Mouse (Mus musculus) midbrain, embryonic 14.5 days (tissue): ENCODE data around the gene Fkbp14. TPM values are rescaled to one million over a fixed set of nuclear protein-coding genes. Genes with fewer than 3 reads are reported as not detected.
A peak's percentile ranks its signal among the peaks of the same experiment; 100 is the strongest.

Experiments used
- ATAC-seq: fragments of 200-750 bp; cut with Nextera tagmentation; 2 replicates; pipeline ENCODE4 v1.8.0; 2017; ENCODE audit warnings: moderate number of reproducible peaks, moderate library complexity; ENCODE audit not compliant: low FRiP score, low TSS enrichment
- DNase-seq: peaks from one replicate; pipeline ENCODE4 v3.0.0-alpha.2; 2015
- H3K27ac ChIP-seq: fragments of 300-500 bp; sonication (generic); replicated peaks from 2 replicates; pipeline ENCODE4 v1.5.1; 2014; ENCODE audit warnings: mild to moderate bottlenecking, low read depth, low read length, moderate library complexity
- H3K27me3 ChIP-seq: fragments of 300-500 bp; sonication (generic); 2 replicates; pipeline ENCODE4 v1.6.1; 2014; ENCODE audit warnings: low read length, control low read depth, mixed read lengths; ENCODE audit not compliant: control insufficient read depth, insufficient read depth
- H3K36me3 ChIP-seq: fragments of 300-500 bp; sonication (generic); 2 replicates; pipeline ENCODE4 v1.6.1; 2014; ENCODE audit warnings: low read length, control low read depth; ENCODE audit not compliant: control insufficient read depth, insufficient read depth
- H3K4me1 ChIP-seq: fragments of 300-500 bp; sonication (generic); 2 replicates; pipeline ENCODE4 v1.6.1; 2014; ENCODE audit warnings: mild to moderate bottlenecking, antibody characterized with exemption, low read length, control low read depth; ENCODE audit not compliant: control insufficient read depth, insufficient read depth
- H3K4me2 ChIP-seq: fragments of 300-500 bp; sonication (generic); 2 replicates; pipeline ENCODE4 v1.6.1; 2014; ENCODE audit warnings: mild to moderate bottlenecking, low read length, moderate library complexity
- H3K4me3 ChIP-seq: fragments of 300-500 bp; sonication (generic); replicated peaks from 2 replicates; pipeline ENCODE4 v1.5.1; 2014; ENCODE audit warnings: low read depth, low read length
- H3K9ac ChIP-seq: fragments of 300-500 bp; sonication (generic); replicated peaks from 2 replicates; pipeline ENCODE4 v1.6.1; 2014; ENCODE audit warnings: mild to moderate bottlenecking, low read length, moderate library complexity
- H3K9me3 ChIP-seq: fragments of 300-500 bp; sonication (generic); 2 replicates; pipeline ENCODE4 v1.6.1; 2016; ENCODE audit warnings: low read length, control low read depth, mixed read lengths; ENCODE audit not compliant: control insufficient read depth
- WGBS: fragments of 180-500 bp; shearing (Covaris S2); extraction: QIAGEN DNeasy Blood & Tissue Kit; methylation state at CpG from one replicate; pipeline ENCODE4 v1.1.7; 2014; 5-methylcytosine and 5-hydroxymethylcytosine counted together
- polyA plus RNA-seq: library from polyadenylated mRNA; unstranded; fragments of >200 nt; fragmentation: Nextera tagmentation; extraction: Ambion mirVana; gene quantifications from 2 replicates; pipeline ENCODE4 v1.2.1, GENCODE M21; 2014

The Fkbp14 gene
- polyA plus RNA-seq, 1 experiment from 2014 or later = 8.1 TPM

DNA sequence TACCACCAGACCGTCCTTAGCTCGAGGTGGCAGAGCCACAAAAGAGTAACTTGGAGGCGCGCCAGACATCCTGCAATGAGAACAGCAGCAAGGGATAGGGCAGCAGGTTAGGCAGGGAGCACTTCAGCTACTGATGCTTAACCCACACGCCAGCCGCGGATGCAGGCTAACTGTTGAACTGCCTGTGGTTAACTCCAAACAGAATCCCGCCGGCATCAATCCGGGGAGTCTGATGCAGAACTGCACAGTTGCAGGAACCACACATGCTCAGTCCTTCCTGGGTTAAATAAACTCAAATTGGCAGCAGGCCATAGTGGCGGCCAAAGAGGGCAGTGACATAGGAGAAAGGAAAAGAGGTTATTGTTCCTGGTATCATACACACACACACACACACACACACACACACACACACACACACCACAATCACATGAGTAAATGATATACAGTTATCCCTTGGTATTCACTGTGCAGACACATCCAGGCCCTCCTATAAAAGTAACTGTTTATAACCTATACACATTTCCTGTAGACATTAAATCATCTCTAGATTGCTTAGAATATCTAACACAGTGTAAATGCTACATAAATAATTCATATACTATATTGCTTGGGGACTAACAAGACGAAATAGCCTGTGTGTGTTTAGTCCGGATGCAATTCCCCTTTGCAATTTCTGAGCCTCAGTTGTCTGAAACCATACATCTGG is 48.6 kb downstream of the Fkbp14 start:
- Histone ChIP-seq H3K4me1 (peaks cover 35% of the 10 kb centered on the region), H3K4me2 (no peak overlapping the region), H3K36me3 (peaks cover 11% of the 10 kb centered on the region), H3K9me3 (no peaks in the 10 kb centered on the region), H3K27ac (peak overlapping the region; percentile 49; the same call in 1 of the 2 replicates), H3K4me3 (no peak overlapping the region), H3K27me3 (no peaks in the 10 kb centered on the region), H3K9ac (no peak overlapping the region)
- DNase-seq (peak; percentile 53), ATAC-seq (peak; percentile 12; the same call in 1 of the 2 replicates)
- WGBS = 62% methylated on average over 13 of the region's 13 CpGs

- H3K9me3 ChIP-seq = no peaks in the 10 kb centered on the region
- no peaks in the 10 kb centered on the region for H3K27me3 ChIP-seq
- H3K4me2 ChIP-seq = no peak overlapping the region
- H3K9ac ChIP-seq = no peak overlapping the region
- no peak for DNase-seq
- H3K36me3 ChIP-seq = peaks cover 14% of the 10 kb centered on the region
- 87% methylated on average over 2 of the region's 2 CpGs for WGBS
- H3K27ac ChIP-seq = no peak overlapping the region
- no peak for ATAC-seq
- H3K4me3 ChIP-seq = no peak overlapping the region
- peaks cover 28% of the 10 kb centered on the region for H3K4me1 ChIP-seq
Observed at GRCm38 (mm10) chr6:54543646-54544045, 53.5 kb downstream of the Fkbp14 start.

DNA sequence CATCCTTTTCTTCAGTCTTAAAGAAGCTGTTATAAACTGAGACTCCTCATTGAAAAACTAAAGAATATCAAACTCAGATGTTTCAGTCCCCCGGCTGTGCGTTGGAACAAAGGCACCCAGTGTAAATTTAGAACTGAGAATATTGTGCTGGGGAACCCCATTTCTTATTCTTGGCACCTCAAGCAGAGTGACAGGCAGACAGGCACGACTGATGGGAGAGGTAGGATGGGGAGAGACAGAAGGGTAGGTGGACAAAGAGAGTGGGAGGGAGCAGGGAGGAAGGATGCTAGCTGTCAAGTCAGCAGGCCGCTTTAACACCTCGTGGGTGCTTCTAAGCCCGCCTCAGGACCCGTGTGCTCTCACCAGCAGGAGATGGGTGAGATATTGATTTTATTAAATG is 54.3 kb downstream of the Fkbp14 start:
- Histone ChIP-seq H3K9me3 (no peaks in the 10 kb centered on the region), H3K9ac (no peak overlapping the region), H3K27me3 (no peaks in the 10 kb centered on the region), H3K36me3 (peaks cover 14% of the 10 kb centered on the region), H3K4me2 (no peak overlapping the region), H3K27ac (no peak overlapping the region), H3K4me3 (no peak overlapping the region), H3K4me1 (peaks cover 23% of the 10 kb centered on the region)
- DNase-seq (no peak), ATAC-seq (no peak)
- 74% methylated on average over 7 of the region's 7 CpGs for WGBS

DNA sequence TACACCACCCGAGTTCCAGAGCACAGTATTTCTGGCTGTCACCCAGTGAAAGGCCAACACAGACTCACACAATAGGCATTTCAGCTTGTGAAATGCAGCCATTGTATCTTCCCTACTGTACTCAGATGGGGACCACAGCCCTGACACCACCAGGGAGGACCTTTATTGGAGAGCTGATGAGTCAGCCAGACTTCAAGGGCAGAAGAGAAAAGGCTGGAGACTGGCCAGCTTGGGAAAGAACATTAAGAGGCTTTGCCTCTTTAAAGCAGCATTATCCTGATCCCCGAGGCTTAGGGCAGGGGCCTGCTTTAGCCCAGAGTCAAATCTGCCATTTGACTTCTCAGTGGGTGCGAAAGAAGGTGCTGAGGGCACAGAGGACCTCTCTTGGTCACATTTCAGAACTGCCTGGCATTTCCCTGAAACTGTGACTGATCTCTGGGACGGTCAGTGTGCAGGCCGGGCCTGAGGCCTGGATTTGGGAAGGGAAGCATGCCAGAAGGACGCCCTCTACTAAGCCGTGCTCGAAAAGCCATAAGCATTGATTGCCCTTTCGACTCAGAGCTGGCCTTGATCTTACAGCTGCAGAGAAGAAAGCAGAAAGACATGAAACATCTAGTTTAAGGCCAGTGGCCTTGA is 56.7 kb downstream of the Fkbp14 start:
- peaks cover 13% of the 10 kb centered on the region for H3K36me3 ChIP-seq
- H3K4me3 ChIP-seq = no peak overlapping the region
- DNase-seq (peak; percentile 56), ATAC-seq (0 out of 2 replicates have a peak, but pooled peaks have one; percentile 29)
- H3K27ac ChIP-seq = peak overlapping the region; percentile 1; the same call in 1 of the 2 replicates
- H3K4me2 ChIP-seq = no peak overlapping the region
- H3K4me1 ChIP-seq = peaks cover 26% of the 10 kb centered on the region
- 33% methylated on average over 9 of the region's 9 CpGs for WGBS
- no peaks in the 10 kb centered on the region for H3K9me3 ChIP-seq
- no peaks in the 10 kb centered on the region for H3K27me3 ChIP-seq
- no peak overlapping the region for H3K9ac ChIP-seq

DNA sequence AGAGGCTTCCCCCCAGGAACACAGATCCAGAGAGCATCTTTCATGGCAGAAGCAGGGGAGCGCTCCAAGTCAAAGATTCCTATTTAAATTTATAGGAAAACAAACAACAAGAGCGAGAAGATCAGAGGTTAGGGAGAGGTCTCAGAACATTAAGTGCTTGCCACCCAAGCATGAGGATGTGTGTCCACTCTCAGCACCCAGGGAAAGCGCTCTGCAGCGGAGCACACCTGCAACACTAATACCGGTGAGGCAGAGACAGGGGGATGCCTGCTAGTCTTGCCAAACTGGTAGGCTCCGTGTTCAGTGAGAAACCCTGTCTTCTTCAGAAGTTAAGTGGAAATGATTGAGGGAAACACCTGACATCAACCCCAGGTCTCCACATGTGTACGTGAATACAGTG is 57.7 kb downstream of the Fkbp14 start:
- Histone ChIP-seq H3K4me1 (peaks cover 26% of the 10 kb centered on the region), H3K4me3 (no peak overlapping the region), H3K27me3 (no peaks in the 10 kb centered on the region), H3K36me3 (peaks cover 11% of the 10 kb centered on the region), H3K4me2 (no peak overlapping the region), H3K9me3 (no peaks in the 10 kb centered on the region), H3K9ac (no peak overlapping the region), H3K27ac (0 out of 2 replicates have a peak overlapping the region, but pooled peaks have one; percentile 15)
- WGBS = 74% methylated on average over 7 of the region's 7 CpGs
- DNase-seq (no peak), ATAC-seq (no peak)

GRCm38 (mm10) chr6:54538773-54539173 is 58.3 kb downstream of the Fkbp14 start:
- ATAC-seq (peak; percentile 59), DNase-seq (peak; percentile 42)
- 5% methylated on average over 3 of the region's 3 CpGs for WGBS
- Histone ChIP-seq H3K4me1 (peaks cover 26% of the 10 kb centered on the region), H3K4me3 (no peak overlapping the region), H3K36me3 (peaks cover 12% of the 10 kb centered on the region), H3K4me2 (no peak overlapping the region), H3K9me3 (no peaks in the 10 kb centered on the region), H3K27ac (0 out of 2 replicates have a peak overlapping the region, but pooled peaks have one; percentile 15), H3K9ac (no peak overlapping the region), H3K27me3 (no peaks in the 10 kb centered on the region)

DNA sequence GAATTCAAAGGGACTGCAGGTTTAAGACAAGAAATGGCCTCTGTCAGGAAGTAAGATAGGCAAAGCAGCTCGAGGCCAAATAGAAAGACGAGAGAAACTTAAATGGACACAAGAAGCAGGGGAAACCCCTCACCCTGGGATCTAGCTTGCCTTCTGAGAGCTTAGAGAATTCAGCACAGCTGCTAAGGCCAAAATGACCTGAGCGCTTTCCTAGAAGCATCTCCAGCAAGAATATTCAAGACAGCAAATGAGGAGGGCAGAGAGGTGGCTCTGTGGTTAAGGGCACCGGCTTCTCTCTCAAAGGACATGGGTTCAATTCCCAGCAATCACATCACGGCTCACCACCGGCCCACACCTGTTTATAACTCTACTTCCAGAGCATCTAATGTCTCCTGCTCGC is 60.1 kb downstream of the Fkbp14 start:
- H3K4me2 ChIP-seq = no peak overlapping the region
- 0 out of 2 replicates have a peak, but pooled peaks cover 11% of the 10 kb centered on the region for H3K36me3 ChIP-seq
- H3K9me3 ChIP-seq = no peaks in the 10 kb centered on the region
- ATAC-seq = no peak
- peaks cover 26% of the 10 kb centered on the region for H3K4me1 ChIP-seq
- 84% methylated on average over 7 of the region's 7 CpGs for WGBS
- H3K9ac ChIP-seq = no peak overlapping the region
- no peaks in the 10 kb centered on the region for H3K27me3 ChIP-seq
- DNase-seq = no peak
- H3K4me3 ChIP-seq = no peak overlapping the region
- no peak overlapping the region for H3K27ac ChIP-seq

- no peaks in the 10 kb centered on the region for H3K9me3 ChIP-seq
- no peak overlapping the region for H3K9ac ChIP-seq
- DNase-seq (no peak), ATAC-seq (no peak)
- no peak overlapping the region for H3K4me2 ChIP-seq
- H3K4me3 ChIP-seq = no peak overlapping the region
- 0 out of 2 replicates have a peak, but pooled peaks cover 11% of the 10 kb centered on the region for H3K36me3 ChIP-seq
- H3K27ac ChIP-seq = no peak overlapping the region
- H3K27me3 ChIP-seq = no peaks in the 10 kb centered on the region
- WGBS = 92% methylated on average over 4 of the region's 4 CpGs
- peaks cover 29% of the 10 kb centered on the region for H3K4me1 ChIP-seq
Observed at GRCm38 (mm10) chr6:54535485-54535884, 61.6 kb downstream of the Fkbp14 start.
